Mouse (Mus musculus) C2C12 (cell line): ENCODE data around the gene Gtsf2.

Experiments
- CEBPB ChIP-seq: IDR thresholded peaks from one replicate; pipeline ENCODE4 v1.6.1; 2011; ENCODE audit warnings: low read depth, mild to moderate bottlenecking, control low read depth, moderate library complexity
- CTCF ChIP-seq: IDR thresholded peaks from one replicate; pipeline ENCODE4 v1.5.1; 2011; ENCODE audit not compliant: control insufficient read depth, insufficient read depth, insufficient read length
- MAX ChIP-seq: IDR thresholded peaks from one replicate; pipeline ENCODE4 v1.6.1; 2011; ENCODE audit warnings: mild to moderate bottlenecking, control low read depth
- MYOD1 ChIP-seq: IDR thresholded peaks from one replicate; pipeline ENCODE4 v1.6.1; 2011; ENCODE audit warnings: low read depth; ENCODE audit not compliant: control insufficient read depth, insufficient read length
- MYOG ChIP-seq: IDR thresholded peaks from one replicate; pipeline ENCODE4 v1.6.1; 2011; ENCODE audit not compliant: control insufficient read depth, insufficient read length; ENCODE audit errors: extremely low read depth

- no peak for TF ChIP-seq CTCF
- TF ChIP-seq MYOG = no peak
- TF ChIP-seq MAX = no peak
- no peak for TF ChIP-seq MYOD1
- no peak for TF ChIP-seq CEBPB
These were observed 14.4 kb upstream of the Gtsf2 start for GRCm38 (mm10) chr15:103462539-103463261.
